Mouse (Mus musculus) liver, embryonic 14.5 days (tissue): ENCODE results near the gene Pde5a. TPM values are rescaled to one million over a fixed set of nuclear protein-coding genes. Genes with fewer than 3 reads are reported as not detected.

Source experiments
- ATAC-seq: fragments of 200-750 bp; cut with Nextera tagmentation; 2 replicates; pipeline ENCODE4 v1.8.0; 2017; ENCODE audit warnings: moderate number of reproducible peaks, mild to moderate bottlenecking, moderate library complexity; ENCODE audit not compliant: insufficient read depth
- DNase-seq, 3 experiments: peaks; one replicate each; pipeline ENCODE4 v3.0.0-alpha.2; 2012 to 2013; ENCODE audit warnings: low read depth in 3 of 3, low spot score in 3 of 3
- H3K27ac ChIP-seq: fragments of 300-500 bp; sonication (generic); 2 replicates; pipeline ENCODE4 v1.5.1; 2014; ENCODE audit warnings: moderate library complexity, mild to moderate bottlenecking, control low read depth, inconsistent platforms
- H3K27me3 ChIP-seq: fragments of 300-500 bp; sonication (generic); 2 replicates; pipeline ENCODE4 v1.6.1; 2014; ENCODE audit warnings: mild to moderate bottlenecking, low read length, moderate library complexity; ENCODE audit not compliant: control insufficient read depth, insufficient read depth
- H3K36me3 ChIP-seq: fragments of 300-500 bp; sonication (generic); replicated peaks from 2 replicates; pipeline ENCODE4 v1.6.1; 2014; ENCODE audit warnings: low read depth; ENCODE audit not compliant: control insufficient read depth, insufficient read depth
- H3K4me1 ChIP-seq, 2 experiments: fragments of 200-500 bp in 1 of 2; fragments of 300-500 bp in 1 of 2; sonication (generic) in 1 of 2; replicated peaks; 2 replicates each; pipeline ENCODE4 v1.6.1; 2012 to 2014; ENCODE audit warnings: antibody characterized with exemption in 1 of 2, inconsistent platforms in 1 of 2, low read length in 1 of 2; ENCODE audit not compliant: control insufficient read depth in 2 of 2, insufficient read depth in 2 of 2
- H3K4me2 ChIP-seq: fragments of 300-500 bp; sonication (generic); 2 replicates; pipeline ENCODE4 v1.6.1; 2014; ENCODE audit warnings: low read depth, mild to moderate bottlenecking, control low read depth, moderate library complexity
- H3K4me3 ChIP-seq, 2 experiments: fragments of 200-500 bp in 1 of 2; fragments of 300-500 bp in 1 of 2; sonication (generic) in 1 of 2; 2 replicates each; pipeline ENCODE4 v1.5.1; 2012 to 2014; ENCODE audit warnings: low read depth in 2 of 2, low read length in 2 of 2, mild to moderate bottlenecking in 2 of 2, control low read depth in 1 of 2, inconsistent platforms in 1 of 2, moderate library complexity in 1 of 2; ENCODE audit not compliant: insufficient read depth in 1 of 2
- H3K9ac ChIP-seq: fragments of 300-500 bp; sonication (generic); replicated peaks from 2 replicates; pipeline ENCODE4 v1.6.1; 2014; ENCODE audit warnings: mild to moderate bottlenecking, control low read depth, moderate library complexity
- H3K9me3 ChIP-seq: fragments of 300-500 bp; sonication (generic); 2 replicates; pipeline ENCODE4 v1.6.1; 2016; ENCODE audit warnings: low read length, mixed read lengths; ENCODE audit not compliant: control insufficient read depth
- CTCF ChIP-seq: IDR thresholded peaks from 2 replicates; pipeline ENCODE4 v1.5.1; 2016; ENCODE audit warnings: antibody characterized with exemption, low read depth, control low read depth
- EP300 ChIP-seq: IDR thresholded peaks from 2 replicates; pipeline ENCODE4 v1.6.1; 2016; ENCODE audit warnings: antibody characterized with exemption, low read depth
- WGBS: fragments of 180-500 bp; shearing (Covaris S2); extraction: QIAGEN DNeasy Blood & Tissue Kit; methylation state at CpG from one replicate; pipeline ENCODE4 v1.1.7; 2014; ENCODE audit not compliant: insufficient replicate concordance; 5-methylcytosine and 5-hydroxymethylcytosine counted together
- polyA plus RNA-seq, 2 experiments: library from polyadenylated mRNA; depleted of rRNA in 1 of 2; stranded (reverse) in 1 of 2; unstranded in 1 of 2; fragments of >200 nt; fragmentation: Nextera tagmentation in 1 of 2; extraction: Ambion mirVana in 1 of 2; gene quantifications; 2 replicates each; pipeline versions ENCODE4 v1.2.1 to v1.2.3; 2012 to 2014

The Pde5a gene
- polyA plus RNA-seq, 2 experiments, result 1.0 to 1.5 TPM

DNA sequence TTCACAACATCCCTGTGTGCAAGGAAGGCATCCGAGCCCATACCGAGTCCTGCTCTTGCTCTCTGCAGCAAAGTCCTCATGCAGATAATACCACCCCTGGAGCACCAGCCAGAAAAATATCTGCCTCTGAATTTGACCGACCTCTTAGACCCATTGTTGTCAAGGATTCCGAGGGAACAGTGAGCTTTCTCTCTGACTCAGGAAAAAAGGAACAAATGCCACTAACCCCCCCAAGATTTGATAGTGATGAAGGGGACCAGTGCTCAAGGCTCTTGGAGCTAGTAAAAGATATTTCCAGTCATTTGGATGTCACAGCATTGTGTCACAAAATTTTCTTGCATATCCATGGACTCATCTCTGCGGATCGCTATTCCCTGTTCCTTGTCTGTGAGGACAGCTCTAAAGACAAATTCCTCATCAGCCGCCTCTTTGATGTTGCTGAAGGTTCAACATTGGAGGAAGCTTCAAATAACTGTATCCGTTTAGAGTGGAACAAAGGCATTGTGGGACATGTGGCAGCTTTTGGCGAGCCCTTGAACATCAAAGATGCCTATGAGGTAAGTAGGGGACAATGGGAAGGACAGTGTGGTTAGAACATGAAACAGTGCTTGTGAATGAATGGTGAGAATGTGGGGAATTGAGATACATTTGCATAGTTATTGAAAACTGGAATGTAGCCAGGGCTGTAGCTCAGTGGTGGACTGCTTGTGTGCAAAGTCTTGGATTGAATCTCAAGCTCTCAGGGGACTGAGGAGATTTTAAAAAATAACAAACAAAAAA is 19.4 kb downstream of the Pde5a start:
- no peak for DNase-seq
- Histone ChIP-seq H3K4me2 (no peak overlapping the region), H3K4me1 (no peaks in the 10 kb centered on the region), H3K9me3 (no peaks in the 10 kb centered on the region), H3K4me3 (no peak overlapping the region), H3K36me3 (no peaks in the 10 kb centered on the region), H3K9ac (no peak overlapping the region), H3K27ac (no peak overlapping the region), H3K27me3 (no peaks in the 10 kb centered on the region)
- ATAC-seq, result no peak
- 66% methylated on average over 9 of the region's 9 CpGs for WGBS
- TF ChIP-seq CTCF, result no peak
- no peak for TF ChIP-seq EP300

GRCm38 (mm10) chr3:122763240-122763761 is 34.6 kb downstream of the Pde5a start:
- no peaks in the 10 kb centered on the region for H3K9me3 ChIP-seq
- H3K27ac ChIP-seq, result no peak overlapping the region
- no peak for DNase-seq
- 59% methylated on average over 8 of the region's 8 CpGs for WGBS
- no peaks in the 10 kb centered on the region for H3K4me1 ChIP-seq
- no peak overlapping the region for H3K4me3 ChIP-seq
- H3K36me3 ChIP-seq, result no peaks in the 10 kb centered on the region
- H3K27me3 ChIP-seq, result no peaks in the 10 kb centered on the region
- no peak overlapping the region for H3K9ac ChIP-seq
- no peak overlapping the region for H3K4me2 ChIP-seq
- ATAC-seq, result no peak
- no peak for TF ChIP-seq EP300
- TF ChIP-seq CTCF, result no peak

DNA sequence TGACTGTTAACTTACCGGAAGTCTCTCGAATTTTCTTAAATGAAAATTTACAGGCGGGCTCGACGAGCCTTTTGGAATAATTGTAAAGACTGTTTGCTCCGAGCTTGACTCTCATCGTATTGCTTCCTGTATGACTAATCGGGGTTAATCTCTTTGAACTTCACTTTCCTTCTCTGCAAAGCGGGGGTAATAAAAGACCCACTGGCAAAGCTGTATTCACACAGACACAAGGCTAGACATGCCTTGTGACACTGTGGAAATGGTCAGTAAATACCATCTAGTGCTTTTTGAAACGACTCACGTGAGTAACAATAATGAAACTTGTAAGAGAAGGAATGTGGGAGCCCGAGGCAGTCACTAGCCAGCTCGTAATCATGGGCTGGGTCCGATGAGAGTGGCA is 35.0 kb downstream of the Pde5a start:
- H3K9me3 ChIP-seq, result no peaks in the 10 kb centered on the region
- TF ChIP-seq CTCF, result no peak
- TF ChIP-seq EP300, result no peak
- ATAC-seq (no peak), DNase-seq (no peak)
- H3K4me3 ChIP-seq, result no peak overlapping the region
- no peak overlapping the region for H3K27ac ChIP-seq
- 59% methylated on average over 14 of the region's 14 CpGs for WGBS
- H3K9ac ChIP-seq, result no peak overlapping the region
- H3K27me3 ChIP-seq, result no peaks in the 10 kb centered on the region
- no peak overlapping the region for H3K4me2 ChIP-seq
- H3K4me1 ChIP-seq, result no peaks in the 10 kb centered on the region
- no peaks in the 10 kb centered on the region for H3K36me3 ChIP-seq

DNA sequence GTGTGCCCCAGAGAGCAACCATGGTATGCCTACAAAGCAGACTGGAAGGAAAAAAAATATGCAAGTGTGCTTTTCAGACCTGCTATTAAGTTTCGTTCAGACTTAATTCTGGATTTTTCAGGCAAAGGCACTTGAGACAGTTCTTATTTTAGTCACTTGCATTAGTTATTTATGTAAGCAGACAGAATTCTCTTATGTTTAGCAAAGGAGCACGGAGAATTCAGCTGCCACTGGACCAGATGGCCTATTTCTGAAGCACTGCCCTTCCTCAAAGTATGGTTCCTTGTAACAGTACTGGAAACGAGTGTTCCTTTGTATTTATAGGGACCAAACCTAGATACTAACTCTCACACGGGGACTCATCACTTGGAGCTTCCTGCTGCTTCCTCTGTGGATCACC is 38.2 kb downstream of the Pde5a start:
- no peak overlapping the region for H3K4me3 ChIP-seq
- no peak overlapping the region for H3K4me2 ChIP-seq
- H3K9me3 ChIP-seq, result no peaks in the 10 kb centered on the region
- DNase-seq, result no peak
- no peaks in the 10 kb centered on the region for H3K36me3 ChIP-seq
- H3K9ac ChIP-seq, result no peak overlapping the region
- TF ChIP-seq EP300 (no peak), CTCF (no peak)
- WGBS, result 44% methylated on average over 4 of the region's 4 CpGs
- H3K27me3 ChIP-seq, result no peaks in the 10 kb centered on the region
- no peak overlapping the region for H3K27ac ChIP-seq
- ATAC-seq, result no peak
- no peaks in the 10 kb centered on the region for H3K4me1 ChIP-seq

DNA sequence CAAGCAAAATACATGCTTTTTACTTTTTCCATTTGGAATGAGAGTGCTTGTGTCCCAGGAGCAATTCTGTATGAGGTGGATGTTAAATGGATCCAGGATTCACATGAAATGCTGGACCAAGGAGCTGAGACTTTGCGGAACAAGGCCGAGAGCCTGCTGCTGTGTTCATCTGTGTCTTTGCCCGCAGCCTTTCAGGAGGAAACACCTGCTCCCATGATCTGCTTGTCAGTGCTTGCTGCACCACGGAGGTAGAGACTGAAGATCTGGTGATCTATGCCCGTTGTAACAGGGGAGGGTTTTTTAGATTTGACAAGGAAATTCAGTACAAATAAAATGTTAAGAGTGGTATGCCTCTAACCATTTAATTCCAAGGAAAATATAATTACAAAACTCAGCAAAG is 39.1 kb downstream of the Pde5a start:
- Histone ChIP-seq H3K36me3 (no peaks in the 10 kb centered on the region), H3K9me3 (no peaks in the 10 kb centered on the region), H3K4me1 (no peaks in the 10 kb centered on the region), H3K4me3 (no peak overlapping the region), H3K4me2 (no peak overlapping the region), H3K27me3 (no peaks in the 10 kb centered on the region), H3K27ac (no peak overlapping the region), H3K9ac (no peak overlapping the region)
- DNase-seq (no peak), ATAC-seq (no peak)
- TF ChIP-seq EP300, result no peak
- TF ChIP-seq CTCF, result no peak
- WGBS, result 41% methylated on average over 5 of the region's 5 CpGs
